Mouse (Mus musculus): ENCODE measurements around the gene Wdr37. TPM values are rescaled to one million over a fixed set of nuclear protein-coding genes. Genes with fewer than 3 reads are reported as not detected.

Gene Wdr37
- total RNA-seq, 2 experiments from 2014 or later = 26.2 to 27.0 TPM

- DNase-seq = no peak
- intact Hi-C loops (cut with DNase I) = no loop called here
Measured at GRCm38 (mm10) chr13:8770616-8771015, 101.1 kb downstream of the Wdr37 start.

DNA sequence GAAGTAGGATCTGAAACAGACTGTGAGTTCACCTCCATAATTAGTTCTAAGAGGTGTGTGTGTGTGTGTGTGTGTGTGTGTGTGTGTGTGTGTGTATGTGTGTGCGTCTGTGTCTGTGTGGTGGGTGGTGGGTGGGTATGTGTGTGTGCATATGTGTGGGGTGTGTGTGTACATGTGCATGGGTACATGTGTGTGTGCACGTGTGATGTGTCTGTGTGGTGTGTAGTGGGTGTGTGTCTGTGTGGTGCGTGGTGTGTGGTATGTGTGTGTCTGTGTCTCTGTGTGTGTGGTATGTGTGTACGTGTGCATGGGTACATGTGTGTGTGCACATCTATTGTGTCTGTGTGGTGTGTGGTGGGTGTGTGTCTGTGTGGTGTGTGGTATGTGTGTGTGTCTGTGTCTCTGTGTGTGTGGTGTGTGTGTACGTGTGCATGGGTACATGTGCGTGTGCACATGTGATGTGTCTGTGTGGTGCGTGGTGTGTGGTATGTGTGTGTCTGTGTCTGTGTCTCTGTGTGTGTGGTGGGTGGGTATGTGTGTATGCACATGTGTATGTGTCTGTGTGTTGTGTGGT is 102.0 kb downstream of the Wdr37 start:
- intact Hi-C loops (cut with DNase I) = no loop called here
- no peak for DNase-seq

- no peak for DNase-seq
- intact Hi-C loops (cut with DNase I) = no loop called here
Measured at GRCm38 (mm10) chr13:8760940-8761339, 110.8 kb downstream of the Wdr37 start.

Small RNAs within 50 kb of the gene (microRNA-seq; reads per million reads assigned to microRNA genes)
- 0 reads per million in 2 experiments for gene Gm22750

Other genes with a start within 250 kb of the Wdr37 start
- gene Idi1, start 13.6 kb upstream of the Wdr37 start, total RNA-seq (2021) = 1 to 10 TPM; 4.8 to 5.8 TPM
- gene Gm9745, start 76.3 kb upstream of the Wdr37 start, total RNA-seq (2021) = not detected
- not detected for gene Idi2, start 81.0 kb upstream of the Wdr37 start, total RNA-seq (2021)
- 10 to 100 TPM; 35.0 to 42.0 TPM for gene Gtpbp4, start 124.2 kb upstream of the Wdr37 start, total RNA-seq (2021)
- gene Larp4b, start 222.0 kb upstream of the Wdr37 start, total RNA-seq (2021) = 10 to 100 TPM; 66.0 to 67.8 TPM

Measured in gastrocnemius, postnatal 36 days (tissue).